Mouse (Mus musculus) erythroblast, embryonic 14.5 days (primary cell): ENCODE results near the gene Ern1.

Experiments
- GATA1 ChIP-seq: IDR thresholded peaks from 2 replicates; pipeline ENCODE4 v1.6.1; 2012; ENCODE audit warnings: low read length, inconsistent platforms, mixed read lengths
- TAL1 ChIP-seq: IDR thresholded peaks from 3 replicates; pipeline ENCODE4 v1.6.1; 2012; ENCODE audit warnings: low read length, inconsistent platforms, mixed read lengths

DNA sequence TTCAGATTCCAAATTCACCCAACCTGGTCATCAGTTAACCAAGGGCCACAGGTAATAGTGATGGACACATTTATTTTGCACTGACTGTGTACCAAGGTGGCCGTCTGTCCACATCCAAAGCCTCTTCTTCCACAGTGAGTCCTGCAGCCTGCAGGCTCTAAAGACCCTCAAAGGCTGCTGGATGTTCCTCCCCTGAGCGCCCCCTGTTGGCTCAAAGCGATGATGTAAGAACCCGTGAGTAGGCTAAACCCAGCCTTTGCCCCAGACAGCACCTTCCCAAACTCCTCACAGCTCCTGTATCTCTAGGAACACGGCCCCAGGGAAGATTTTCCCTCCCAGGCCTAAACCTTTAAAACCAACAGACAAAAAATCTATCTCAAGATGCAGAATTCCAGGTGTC lies 128.3 kb downstream of the Ern1 start:
- TF ChIP-seq GATA1 (no peak), TAL1 (no peak)
